Mouse (Mus musculus) urinary bladder, postnatal 10 days (tissue): ENCODE data around the gene Slc17a7.

Source experiments
- DNase-seq: peaks from one replicate; pipeline ENCODE4 v3.0.0; 2022; ENCODE audit warnings: low spot score

Gene Slc17a7

GRCm38 (mm10) chr7:45204380-45205143 is 40.8 kb downstream of the Slc17a7 start, which contains the start of gene Ccdc155:
Ccdc155 (minus strand) TSS chr7:45204892.
- DNase-seq: peak; percentile 39

GRCm38 (mm10) chr7:45208260-45208659 is 44.5 kb downstream of the Slc17a7 start:
- no peak for DNase-seq

DNA sequence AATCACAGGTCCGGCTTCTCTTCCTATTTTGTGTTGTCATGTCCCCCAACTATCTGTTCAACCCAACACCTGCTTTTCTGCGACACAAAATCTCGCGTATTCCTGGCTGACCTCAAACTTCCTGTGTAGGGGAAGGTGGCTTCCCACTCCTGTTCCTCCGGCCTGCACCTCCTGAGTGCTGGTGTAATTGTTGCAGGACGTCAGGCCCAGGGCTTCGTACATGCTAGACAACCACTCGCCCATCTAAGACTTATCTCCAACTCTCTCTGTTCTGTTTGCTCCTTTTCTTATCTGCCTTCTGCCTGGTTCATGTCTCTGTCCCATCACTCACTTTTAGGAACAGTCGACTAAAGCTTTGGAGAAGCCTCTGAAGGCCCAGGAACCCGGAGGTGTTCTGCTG is 47.3 kb downstream of the Slc17a7 start:
- DNase-seq: no peak

GRCm38 (mm10) chr7:45211851-45212251 is 48.1 kb downstream of the Slc17a7 start, which contains the start of gene Dkkl1:
Dkkl1 (minus strand) TSS chr7:45212147.
- DNase-seq: no peak

DNA sequence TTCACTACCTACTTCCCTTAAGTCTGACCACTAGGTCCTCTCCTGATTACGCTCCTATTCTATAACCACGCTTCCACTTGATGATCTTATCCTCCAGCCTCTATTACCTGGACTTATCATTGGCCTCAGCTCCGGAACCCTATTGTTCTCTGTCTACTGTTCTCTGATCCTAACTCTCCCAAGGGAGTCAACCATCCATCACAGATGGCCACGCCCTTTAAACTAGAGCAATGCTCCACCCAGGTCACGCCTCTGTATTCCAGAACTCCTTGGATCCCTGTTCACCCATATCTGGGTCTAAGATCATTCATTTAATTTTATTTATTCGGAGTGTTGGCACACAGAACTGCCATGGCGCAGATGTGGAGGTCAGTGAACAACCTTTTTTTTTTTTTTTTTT is 48.6 kb downstream of the Slc17a7 start:
- DNase-seq: no peak

DNA sequence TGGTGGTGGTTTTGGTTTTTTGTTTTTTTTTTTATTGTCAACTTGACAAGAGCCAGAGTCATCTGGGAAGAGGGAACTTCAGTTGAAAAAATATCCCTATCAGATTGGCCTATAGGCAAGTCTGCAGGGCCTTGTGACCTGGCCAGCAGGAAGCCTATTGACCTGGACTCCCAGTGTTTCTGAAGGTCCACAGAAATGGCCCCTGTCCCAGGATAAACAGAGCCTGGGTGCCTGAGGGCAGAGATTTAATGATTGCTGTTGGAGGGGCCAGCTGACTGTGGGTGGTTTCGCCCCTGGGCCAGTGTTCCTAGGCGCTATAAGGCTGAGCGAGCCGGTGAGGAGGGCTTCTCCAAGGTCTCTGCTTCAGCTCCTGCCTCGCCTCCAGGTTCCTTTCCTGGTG is 50.0 kb downstream of the Slc17a7 start:
- no peak for DNase-seq

- DNase-seq: no peak
Measured at GRCm38 (mm10) chr7:45215673-45216441, 52.1 kb downstream of the Slc17a7 start, which contains the start of gene Tead2. Tead2 (plus strand) TSS chr7:45215753.

GRCm38 (mm10) chr7:45216442-45217183 is 52.9 kb downstream of the Slc17a7 start:
- no peak for DNase-seq

DNA sequence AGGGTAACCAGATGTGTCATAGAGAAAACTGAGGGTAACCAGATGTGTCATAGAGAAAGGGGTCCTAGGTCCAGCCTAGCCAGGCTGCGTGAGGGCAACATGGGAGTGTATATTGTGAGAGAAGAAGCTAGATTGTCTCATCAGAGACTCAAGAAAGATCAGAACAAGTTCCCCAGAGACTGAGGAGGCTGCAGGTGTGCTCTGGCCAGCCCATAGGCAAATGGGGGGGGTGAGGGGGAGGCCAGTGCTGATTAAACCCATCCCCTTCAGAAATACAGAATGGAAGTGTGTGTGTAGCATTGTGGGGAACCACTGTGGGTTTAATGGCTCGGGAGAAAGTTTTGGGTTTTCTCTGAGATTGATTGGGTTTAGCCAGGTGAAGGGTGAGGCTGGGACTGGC is 57.9 kb downstream of the Slc17a7 start:
- DNase-seq: no peak

- no peak for DNase-seq
Measured at GRCm38 (mm10) chr7:45224826-45225225, 61.1 kb downstream of the Slc17a7 start.
